Mouse (Mus musculus): ENCODE results near the gene Gm9046. TPM values are rescaled to one million over a fixed set of nuclear protein-coding genes. Genes with fewer than 3 reads are reported as not detected.

Gm9046 gene
- polyA plus RNA-seq, 1 experiment, result not detected

- no peak within 1 kb of the TSS for H3K27ac ChIP-seq (ENCODE audit: insufficient read depth, low read length)
- WGBS, result 93% methylated on average over 6 of the region's 6 CpGs
- no peak for DNase-seq
- H3K4me1 ChIP-seq (ENCODE audit: control insufficient read depth, insufficient read depth, low read length), result no peaks in the 10 kb centered on the region
- no peak for TF ChIP-seq POLR2A (IDR thresholded peaks at IDR 0.05; ENCODE audit: borderline replicate concordance, insufficient read depth, low read length)
- TF ChIP-seq CTCF (IDR thresholded peaks at IDR 0.05; ENCODE audit: borderline replicate concordance, insufficient read depth, low read depth, low read length), result no peak
- no peaks in the 10 kb centered on the region for H3K27me3 ChIP-seq (ENCODE audit: control insufficient read depth, insufficient read depth, low read length)
- H3K4me3 ChIP-seq (replicated peaks; ENCODE audit: insufficient read depth, low read depth, low read length), result no peak within 1 kb of the TSS
Observed at GRCm38 (mm10) chr10:118294938-118295337, 48.1 kb downstream of the Gm9046 start, which contains the start of gene Iltifb. TSS of gene Iltifb (minus strand) at chr10:118295038.

Other genes starting within 250 kb of the Gm9046 start
- 15.5 and 16.2 TPM in 2 replicates for gene Mdm1, start 201.4 kb downstream of the Gm9046 start, polyA plus RNA-seq (2012; rRNA removed)
- gene Il22, start 138.3 kb downstream of the Gm9046 start, polyA plus RNA-seq (2012; rRNA removed), result 5.7 and 6.2 TPM in 2 replicates
- gene Gm32717, start 102.5 kb downstream of the Gm9046 start, polyA plus RNA-seq (2012; rRNA removed), result 0.03 TPM in 1 of 2 replicates, not detected in the other
- 0.03 TPM in 1 of 2 replicates, not detected in the other for gene Gm32802, start 84.6 kb downstream of the Gm9046 start, polyA plus RNA-seq (2012; rRNA removed)
- 39.4 and 42.9 TPM in 2 replicates for gene Iltifb, start 48.2 kb downstream of the Gm9046 start, polyA plus RNA-seq (2012; rRNA removed)
- gene Gm9040, start 16.3 kb downstream of the Gm9046 start, polyA plus RNA-seq (2012; rRNA removed), result not detected in 2 replicates
- not detected in 2 replicates for gene Gm9044, start 10.8 kb downstream of the Gm9046 start, polyA plus RNA-seq (2012; rRNA removed)
- gene Gm9045, start 5.4 kb downstream of the Gm9046 start, polyA plus RNA-seq (2012; rRNA removed), result 0.05 and 0.07 TPM in 2 replicates
- not detected in 2 replicates for gene Gm9048, start 5.4 kb upstream of the Gm9046 start, polyA plus RNA-seq (2012; rRNA removed)
- 0.05 and 0.07 TPM in 2 replicates for gene Gm9049, start 10.8 kb upstream of the Gm9046 start, polyA plus RNA-seq (2012; rRNA removed)
- gene Ifng, start 97.8 kb upstream of the Gm9046 start, polyA plus RNA-seq (2012; rRNA removed), result not detected in 2 replicates

Measured in cerebellum, adult 2 months (tissue).